Mouse (Mus musculus) lung, adult 2 months (tissue): ENCODE measurements around the gene Isoc2b. TPM values are rescaled to one million over a fixed set of nuclear protein-coding genes. Genes with fewer than 3 reads are reported as not detected.
"Not testable (repeated sequence)": the region's sequence is repeated elsewhere in the genome, so short reads cannot be mapped to it uniquely, and the experiment has no call there.

Experiments
- DNase-seq: peaks from one replicate; pipeline ENCODE4 v3.0.0; 2022
- H3K4me1 ChIP-seq: fragments of 200-500 bp; 2 replicates; pipeline ENCODE4 v1.6.1; 2011; ENCODE audit warnings: low read length; ENCODE audit not compliant: control insufficient read depth, insufficient read depth
- H3K4me3 ChIP-seq: fragments of 200-500 bp; replicated peaks from 2 replicates; pipeline ENCODE3; 2011; ENCODE audit warnings: low read depth, mild to moderate bottlenecking, control low read depth, low read length; ENCODE audit errors: extremely low read depth
- CTCF ChIP-seq: fragments of 200-500 bp; IDR thresholded peaks from 2 replicates; pipeline ENCODE4 v1.5.1; 2011; ENCODE audit warnings: mild to moderate bottlenecking, low read length, control low read depth; ENCODE audit not compliant: insufficient read depth
- POLR2A ChIP-seq: fragments of 200-500 bp; IDR thresholded peaks from 2 replicates; pipeline ENCODE4 v1.6.1; 2011; ENCODE audit warnings: low read depth, mild to moderate bottlenecking, control low read depth, low read length, borderline replicate concordance; ENCODE audit errors: extremely low read depth
- WGBS: fragments of 180-500 bp; shearing (Covaris S2); methylation state at CpG from one replicate; pipeline ENCODE4 v1.1.7; 2018; 5-methylcytosine and 5-hydroxymethylcytosine counted together
- polyA plus RNA-seq: library from polyadenylated mRNA; depleted of rRNA; stranded (reverse); fragments of >200 nt; gene quantifications from 2 replicates; pipeline ENCODE4 v1.2.3, GENCODE M21; 2012; rRNA removed

Isoc2b gene
- polyA plus RNA-seq, 1 experiment = 22.3 TPM

GRCm38 (mm10) chr7:4813105-4813791 is 56.8 kb downstream of the Isoc2b start:
- H3K4me3 ChIP-seq = peak overlapping the region; percentile 68
- peak; percentile 25 for DNase-seq
- TF ChIP-seq CTCF = no peak
- no peak for TF ChIP-seq POLR2A
- 19% methylated on average over 8 of the region's 8 CpGs for WGBS
- no peaks in the 10 kb centered on the region for H3K4me1 ChIP-seq

GRCm38 (mm10) chr7:4812303-4813104 is 57.6 kb downstream of the Isoc2b start, which contains the start of gene Ube2s:
Ube2s (minus strand) TSS chr7:4812590.
- Histone ChIP-seq H3K4me3 (peak within 1 kb of the TSS; percentile 76), H3K4me1 (no peaks in the 10 kb centered on the region)
- TF ChIP-seq CTCF (no peak), POLR2A (peak; percentile 85; the same call in 1 of the 2 replicates)
- WGBS = under 1% methylated on average over 62 of the region's 62 CpGs
- peak; percentile 97 for DNase-seq

DNA sequence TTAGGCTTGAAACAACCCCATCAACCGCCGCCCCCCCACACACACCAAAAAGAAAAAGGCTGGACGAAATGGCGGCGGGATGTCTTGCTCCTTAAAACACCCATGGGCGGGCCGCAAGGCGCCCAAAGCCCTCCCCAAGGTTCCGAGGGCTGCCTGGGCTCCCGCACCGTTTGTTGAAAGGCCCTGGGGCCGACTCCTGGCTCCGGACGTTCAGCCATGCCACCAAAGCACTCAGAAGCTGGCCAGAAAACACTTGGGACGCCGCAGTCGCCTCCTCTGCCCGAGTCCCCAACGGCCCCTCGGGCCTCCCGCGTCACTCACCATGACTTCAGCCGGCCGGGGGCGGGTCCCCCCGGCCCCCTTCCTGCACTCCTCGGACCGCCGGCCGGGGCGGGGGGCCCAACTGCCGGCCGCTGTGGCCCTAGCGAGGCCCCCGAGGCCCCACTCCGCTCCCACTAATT is 58.2 kb downstream of the Isoc2b start:
- TF ChIP-seq CTCF (no peak), POLR2A (no peak)
- WGBS = 2% methylated on average over 34 of the region's 36 CpGs
- no peak for DNase-seq
- H3K4me1 ChIP-seq = no peaks in the 10 kb centered on the region
- H3K4me3 ChIP-seq = peak overlapping the region; percentile 76

DNA sequence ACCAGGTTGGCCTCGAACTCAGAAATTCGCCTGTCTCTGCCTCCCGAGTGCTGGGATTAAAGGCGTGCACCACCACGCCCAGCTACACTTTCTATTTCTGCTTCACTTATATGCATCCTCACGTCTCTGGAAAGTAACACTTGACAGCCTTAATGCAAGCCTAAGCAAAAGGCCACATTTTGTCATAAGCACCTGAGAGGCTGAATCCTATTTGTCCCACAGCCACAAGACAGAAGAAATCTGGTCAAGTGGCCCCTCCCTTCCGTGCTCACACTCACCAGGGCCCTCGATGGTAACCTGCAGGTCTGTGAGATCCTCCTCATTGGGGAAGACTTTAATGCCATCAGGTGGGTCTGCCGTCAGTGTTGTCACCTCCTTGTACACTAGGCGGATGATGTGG is 58.9 kb downstream of the Isoc2b start:
- DNase-seq, H3K4me1 ChIP-seq: not testable (repeated sequence)
- peak overlapping the region; percentile 76 for H3K4me3 ChIP-seq
- 25% methylated on average over 10 of the region's 10 CpGs for WGBS

- TF ChIP-seq POLR2A = no peak
- peak; percentile 28; the same call in 1 of the 2 replicates for TF ChIP-seq CTCF
- 76% methylated on average over 7 of the region's 7 CpGs for WGBS
- H3K4me1 ChIP-seq = no peaks in the 10 kb centered on the region
- no peak overlapping the region for H3K4me3 ChIP-seq
- DNase-seq = no peak
Measured at GRCm38 (mm10) chr7:4806716-4807115, 63.3 kb downstream of the Isoc2b start.

DNA sequence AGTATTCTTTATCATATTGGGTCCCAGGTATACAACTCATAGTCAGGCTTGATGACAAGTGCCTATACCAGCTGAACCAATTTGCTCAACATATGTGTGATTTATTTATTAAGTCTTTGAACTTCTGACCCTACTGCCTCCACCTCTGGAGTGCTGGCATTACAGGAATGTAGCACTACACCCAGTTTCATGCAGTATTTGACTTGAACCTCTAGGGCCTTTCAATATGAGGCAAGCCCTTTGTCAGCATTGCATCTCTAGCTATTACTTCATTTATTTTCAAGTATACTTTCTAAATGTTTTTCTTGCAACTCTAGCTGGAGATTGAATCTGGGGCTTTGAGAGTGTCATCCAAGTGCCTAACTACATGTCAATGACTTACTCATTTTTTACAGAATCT is 67.8 kb downstream of the Isoc2b start:
- no peak for DNase-seq
- Histone ChIP-seq H3K4me3 (no peak overlapping the region), H3K4me1 (no peaks in the 10 kb centered on the region)
- TF ChIP-seq CTCF (no peak), POLR2A (no peak)

DNA sequence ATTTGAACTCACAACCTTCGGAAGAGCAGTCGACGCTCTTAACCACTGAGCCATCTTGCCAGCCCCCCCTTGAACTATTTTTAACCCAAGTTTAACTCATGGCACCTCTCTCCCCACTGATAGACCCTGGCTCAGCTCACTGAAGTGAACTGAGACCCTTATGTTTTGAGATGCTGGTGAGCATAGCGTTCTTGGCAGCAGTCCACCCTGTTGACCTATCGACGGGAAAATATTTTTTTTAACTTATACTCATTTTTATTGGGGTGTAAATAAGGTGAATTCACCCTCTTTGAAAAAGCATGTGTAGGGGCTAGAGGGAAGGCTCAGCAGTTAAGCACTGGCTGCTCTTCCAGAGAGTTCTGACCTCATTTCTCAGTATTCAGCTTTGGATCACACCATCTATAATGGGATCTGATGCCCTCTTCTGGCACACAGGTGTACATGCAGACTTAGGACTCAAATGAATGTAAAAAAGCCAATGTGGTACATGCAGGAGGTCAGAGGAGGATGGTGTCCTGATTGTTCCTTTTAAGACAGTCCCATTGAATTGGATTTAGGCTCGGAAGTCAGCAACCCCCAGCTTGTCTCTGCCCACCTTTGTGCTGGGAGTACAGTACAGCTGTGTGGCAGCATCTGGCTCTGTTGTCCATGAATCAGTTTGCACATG is 74.2 kb downstream of the Isoc2b start:
- DNase-seq = no peak
- Histone ChIP-seq H3K4me3 (no peak overlapping the region), H3K4me1 (peaks cover 5% of the 10 kb centered on the region; the same call in 1 of the 2 replicates)
- TF ChIP-seq POLR2A = no peak
- TF ChIP-seq CTCF = peak; percentile 34; the same call in 1 of the 2 replicates
- 62% methylated on average over 7 of the region's 7 CpGs for WGBS

Other genes starting within 250 kb of the Isoc2b start
- gene Tmem86b, start 238.8 kb downstream of the Isoc2b start, polyA plus RNA-seq = 10.1 and 14.6 TPM in 2 replicates
- gene Ppp6r1, start 211.2 kb downstream of the Isoc2b start, polyA plus RNA-seq = 99.0 and 112 TPM in 2 replicates
- gene Hspbp1, start 185.2 kb downstream of the Isoc2b start, polyA plus RNA-seq = 38.8 and 39.6 TPM in 2 replicates
- gene Brsk1, start 179.7 kb downstream of the Isoc2b start, polyA plus RNA-seq = 4.1 and 4.9 TPM in 2 replicates
- gene Tmem150b, start 145.0 kb downstream of the Isoc2b start, polyA plus RNA-seq = 3.2 and 3.8 TPM in 2 replicates
- 92.5 and 104 TPM in 2 replicates for gene Kmt5c, start 130.1 kb downstream of the Isoc2b start, polyA plus RNA-seq
- gene Cox6b2, start 117.2 kb downstream of the Isoc2b start, polyA plus RNA-seq = 52.7 and 87.5 TPM in 2 replicates
- not detected in 2 replicates for gene Fam71e2, start 99.0 kb downstream of the Isoc2b start, polyA plus RNA-seq
- 0.65 and 0.68 TPM in 2 replicates for gene Il11, start 87.4 kb downstream of the Isoc2b start, polyA plus RNA-seq
- not detected in 2 replicates for gene Tmem190, start 87.3 kb downstream of the Isoc2b start, polyA plus RNA-seq
- gene Tmem238, start 80.6 kb downstream of the Isoc2b start, polyA plus RNA-seq = 59.4 and 97.7 TPM in 2 replicates
- 171 and 204 TPM in 2 replicates for gene Rpl28, start 77.4 kb downstream of the Isoc2b start, polyA plus RNA-seq
- 135 and 210 TPM in 2 replicates for gene Ube2s, start 57.7 kb downstream of the Isoc2b start, polyA plus RNA-seq
- gene Shisa7, start 25.6 kb downstream of the Isoc2b start, polyA plus RNA-seq = 2.5 and 3.4 TPM in 2 replicates
- gene Isoc2a, start 6.9 kb upstream of the Isoc2b start, polyA plus RNA-seq = 13.4 and 15.0 TPM in 2 replicates
- 0.15 and 0.20 TPM in 2 replicates for gene Gm36210, start 36.3 kb upstream of the Isoc2b start, polyA plus RNA-seq
- gene Zfp628, start 45.0 kb upstream of the Isoc2b start, polyA plus RNA-seq = 20.6 and 24.7 TPM in 2 replicates
- 7.1 and 7.6 TPM in 2 replicates for gene Nat14, start 51.8 kb upstream of the Isoc2b start, polyA plus RNA-seq
- 7.5 and 8.0 TPM in 2 replicates for gene Ssc5d, start 55.5 kb upstream of the Isoc2b start, polyA plus RNA-seq
- 5.6 and 24.2 TPM in 2 replicates for gene Sbk2, start 94.1 kb upstream of the Isoc2b start, polyA plus RNA-seq
- gene Sbk3, start 100.9 kb upstream of the Isoc2b start, polyA plus RNA-seq = 6.5 and 9.0 TPM in 2 replicates
- gene Zfp579, start 125.9 kb upstream of the Isoc2b start, polyA plus RNA-seq = 84.1 and 90.7 TPM in 2 replicates
- 37.0 and 43.5 TPM in 2 replicates for gene Zfp524, start 144.2 kb upstream of the Isoc2b start, polyA plus RNA-seq
- 32.2 and 33.9 TPM in 2 replicates for gene Fiz1, start 144.4 kb upstream of the Isoc2b start, polyA plus RNA-seq
- not detected in 2 replicates for gene Gm44973, start 145.2 kb upstream of the Isoc2b start, polyA plus RNA-seq
- gene Zfp865, start 150.1 kb upstream of the Isoc2b start, polyA plus RNA-seq = 43.2 and 47.9 TPM in 2 replicates
- gene Ccdc106, start 150.3 kb upstream of the Isoc2b start, polyA plus RNA-seq = 0.90 and 0.97 TPM in 2 replicates
- gene 4632433K11Rik, start 163.9 kb upstream of the Isoc2b start, polyA plus RNA-seq = not detected in 2 replicates
- gene Zfp784, start 168.2 kb upstream of the Isoc2b start, polyA plus RNA-seq = 5.2 and 6.9 TPM in 2 replicates
- gene Zfp580, start 181.3 kb upstream of the Isoc2b start, polyA plus RNA-seq = 36.0 and 37.9 TPM in 2 replicates
- gene U2af2, start 191.9 kb upstream of the Isoc2b start, polyA plus RNA-seq = 145 and 189 TPM in 2 replicates
- gene Epn1, start 210.0 kb upstream of the Isoc2b start, polyA plus RNA-seq = 151 and 160 TPM in 2 replicates
- not detected in 2 replicates for gene Rfpl4, start 246.7 kb upstream of the Isoc2b start, polyA plus RNA-seq